Mouse (Mus musculus) megakaryocyte-erythroid progenitor cell, adult 5-6 weeks (primary cell): ENCODE measurements around the gene Zc3h12d. TPM values are rescaled to one million over a fixed set of nuclear protein-coding genes. Genes with fewer than 3 reads are reported as not detected.
A peak's percentile ranks its signal among the peaks of the same experiment; 100 is the strongest.
"Not testable (repeated sequence)": the region's sequence is repeated elsewhere in the genome, so short reads cannot be mapped to it uniquely, and the experiment has no call there.

Experiments used
- ATAC-seq: replicated peaks from 2 replicates; pipeline ENCODE4 v1.8.0; 2016; ENCODE audit warnings: mild to moderate bottlenecking, inconsistent platforms; ENCODE audit not compliant: severe bottlenecking, poor library complexity, low FRiP score, low TSS enrichment
- total RNA-seq, 2 experiments: library from RNA; stranded (forward) in 1 of 2; stranded (reverse) in 1 of 2; fragments of 200-1000, 215-1000 nt in 1 of 2; fragments of >200 nt in 1 of 2; fragmentation: Nextera tagmentation in 1 of 2; gene quantifications; 2 replicates each; pipeline ENCODE4 v1.2.3; 2014 to 2017

Zc3h12d gene
- total RNA-seq, 2 experiments from 2014 or later = not detected

- no peak for ATAC-seq
These were observed 34.7 kb downstream of the Zc3h12d start for GRCm38 (mm10) chr10:7866762-7867665.

DNA sequence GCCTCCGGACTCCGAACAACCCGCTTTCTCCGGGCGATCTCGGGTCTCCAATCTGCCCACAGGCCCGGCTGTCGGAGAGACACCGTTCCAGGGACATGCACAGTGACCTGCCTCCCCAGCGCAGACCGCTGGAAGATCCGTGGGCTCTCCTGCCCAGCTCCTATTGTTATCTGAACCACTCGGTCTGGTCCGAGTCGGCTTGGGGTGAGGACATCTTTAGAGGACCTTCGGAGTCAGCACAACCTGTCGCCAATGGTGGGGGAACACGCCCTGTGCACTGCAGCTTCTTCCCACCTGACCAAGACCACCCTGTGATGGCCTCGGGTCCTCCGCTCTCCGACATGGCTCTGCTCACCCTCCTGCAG is 35.4 kb downstream of the Zc3h12d start:
- no peak for ATAC-seq

DNA sequence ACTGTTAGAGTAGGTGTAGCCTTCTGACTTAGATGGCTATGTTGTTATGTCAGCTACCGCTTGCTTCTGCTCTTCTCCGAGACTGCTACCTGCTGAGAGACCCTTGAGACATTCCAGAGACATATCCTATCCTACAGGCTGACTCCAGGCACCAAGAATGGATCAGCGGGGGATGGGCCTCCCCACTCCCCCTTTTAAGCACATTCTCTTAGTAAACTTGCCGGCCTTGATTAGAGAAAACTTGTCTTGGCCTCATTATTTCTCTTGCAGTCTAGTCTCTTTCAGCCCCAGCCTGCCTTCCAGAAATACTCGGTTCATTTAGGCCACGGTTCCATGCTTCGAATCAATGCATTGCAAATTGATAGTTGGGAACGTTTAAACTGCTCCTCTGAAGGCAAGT is 37.5 kb downstream of the Zc3h12d start:
- no peak for ATAC-seq

DNA sequence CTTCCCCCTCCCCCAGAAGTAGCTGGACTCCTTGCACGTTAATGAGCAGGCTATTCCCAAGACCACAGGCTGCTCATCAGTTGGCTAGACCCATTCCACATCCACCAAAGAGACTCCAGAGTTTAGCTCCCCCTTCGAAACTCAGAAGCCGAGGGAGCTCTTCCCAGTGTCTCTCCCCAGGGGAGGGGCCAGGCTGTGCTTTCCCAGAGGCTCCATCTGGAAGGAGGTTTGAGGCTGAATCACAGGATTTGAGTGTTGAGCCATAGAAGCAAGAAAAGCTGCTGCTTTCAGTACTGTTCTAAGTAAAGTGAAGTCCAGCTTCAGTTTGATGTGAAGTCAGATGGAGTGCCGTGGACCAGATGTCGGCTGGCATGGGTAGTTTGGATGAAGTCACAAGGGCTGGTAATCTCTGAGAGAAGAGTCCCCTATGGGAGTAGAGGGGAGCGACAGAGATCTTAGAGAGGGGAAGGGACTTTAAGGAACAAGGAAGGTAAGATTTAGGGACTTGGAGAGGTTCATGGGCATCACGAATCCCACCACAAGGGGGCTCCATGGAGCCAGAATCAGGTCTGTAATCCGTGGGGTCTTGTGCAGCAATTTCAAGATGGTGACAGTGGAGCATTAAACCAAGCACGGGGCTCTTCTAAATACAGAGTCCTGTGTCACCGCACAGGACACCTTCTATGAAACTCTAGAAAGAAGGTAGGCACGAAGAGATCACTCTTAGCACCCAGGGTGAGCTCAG is 38.5 kb downstream of the Zc3h12d start:
- ATAC-seq = peak; percentile 69

GRCm38 (mm10) chr10:7871381-7872020 is 39.2 kb downstream of the Zc3h12d start:
- ATAC-seq = no peak

- ATAC-seq = no peak
These were observed 41.9 kb downstream of the Zc3h12d start for GRCm38 (mm10) chr10:7874194-7874593.

- ATAC-seq = not testable (repeated sequence)
These were observed 48.0 kb downstream of the Zc3h12d start for GRCm38 (mm10) chr10:7880283-7880682.

DNA sequence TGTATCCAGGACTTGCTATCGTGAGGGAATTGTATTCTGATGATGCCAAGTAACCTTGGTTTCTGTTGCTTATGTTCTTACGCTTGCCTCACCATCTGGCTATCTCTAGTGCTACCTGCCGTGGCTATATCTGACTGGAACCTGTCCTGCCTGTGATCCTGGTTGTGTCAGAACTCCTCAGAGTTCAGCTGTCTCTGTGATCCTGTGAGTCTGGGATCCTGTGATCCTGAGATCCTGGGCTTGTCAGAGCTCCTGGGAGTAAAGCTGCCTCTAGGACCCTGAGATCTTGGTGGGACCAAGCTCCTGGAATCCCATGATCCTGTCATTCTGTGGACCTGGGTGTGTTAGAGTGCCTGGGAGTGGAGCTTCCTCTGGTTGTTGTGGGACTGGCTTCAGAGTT is 49.7 kb downstream of the Zc3h12d start:
- ATAC-seq = no peak

GRCm38 (mm10) chr10:7883524-7883923 is 51.3 kb downstream of the Zc3h12d start:
- ATAC-seq = peak; percentile 82

DNA sequence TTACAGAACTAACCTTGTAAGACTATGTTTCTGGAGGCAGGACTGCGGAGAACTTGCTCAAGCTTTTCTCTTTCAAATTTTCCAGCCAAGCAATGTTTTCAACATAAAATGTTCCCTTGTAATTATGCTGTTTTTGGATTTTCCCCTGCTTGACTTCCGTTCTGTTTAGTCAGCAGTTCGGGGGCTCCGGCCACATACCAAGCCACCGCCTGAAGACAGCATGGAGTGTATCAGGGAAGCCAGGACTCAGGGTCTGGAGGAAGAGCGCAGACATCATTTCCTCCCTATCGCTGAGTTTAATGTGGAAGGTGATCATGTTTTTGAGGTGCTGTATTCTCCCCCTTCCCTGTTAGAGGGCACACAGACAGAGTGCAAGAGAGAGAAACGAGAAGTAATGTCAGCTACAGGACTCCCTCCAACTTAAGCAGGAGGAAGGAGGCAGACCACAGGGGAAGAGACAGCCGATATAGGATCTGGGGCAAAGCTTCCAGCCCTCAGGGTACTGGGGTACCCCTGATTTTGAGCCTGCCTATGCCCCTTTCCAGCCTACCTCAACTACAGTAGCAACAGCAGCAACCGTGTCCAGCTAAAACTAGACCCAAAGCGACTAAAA is 56.1 kb downstream of the Zc3h12d start:
- no peak for ATAC-seq

DNA sequence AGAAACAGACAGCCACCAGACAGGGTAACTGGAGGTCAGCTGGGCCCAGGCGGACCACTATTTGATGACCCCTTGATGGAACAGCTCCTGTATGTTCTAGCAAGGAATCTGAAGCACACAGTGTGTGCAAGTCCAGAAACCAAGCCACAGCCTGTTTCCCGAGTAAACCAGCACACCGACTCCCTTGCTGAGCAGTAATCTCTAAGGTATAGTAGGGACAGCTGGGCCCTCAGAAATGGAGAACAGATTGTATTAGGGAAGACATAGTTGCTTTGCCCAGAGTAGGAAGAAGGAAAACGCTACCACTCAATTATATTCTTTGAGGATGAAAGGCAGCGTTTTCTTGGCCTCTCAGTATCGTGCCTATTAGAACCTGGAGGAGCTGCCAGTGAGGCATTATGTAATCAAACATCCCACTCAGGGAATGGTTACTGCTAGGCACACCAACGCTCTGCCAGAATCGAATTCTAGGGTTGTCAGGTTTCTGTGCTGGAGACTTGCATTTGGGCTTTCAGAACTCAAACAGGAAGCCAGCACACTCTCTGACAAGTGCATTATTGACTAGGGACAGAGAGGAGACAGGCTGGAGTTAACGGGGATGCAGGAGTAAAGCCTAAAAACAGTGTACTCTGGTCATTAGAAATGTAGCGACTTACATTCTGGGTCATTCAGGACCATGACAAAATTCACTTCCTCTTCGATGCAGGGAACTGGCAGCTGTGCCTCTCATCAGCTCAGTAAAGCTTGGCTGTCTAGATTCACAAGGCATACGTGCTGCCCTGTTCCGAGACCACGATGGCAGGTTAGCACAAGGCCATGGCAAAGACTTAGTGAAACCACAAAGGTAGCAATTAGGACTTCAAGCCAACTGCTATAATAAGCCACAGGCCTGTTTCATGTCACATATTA is 68.7 kb downstream of the Zc3h12d start:
- no peak for ATAC-seq

DNA sequence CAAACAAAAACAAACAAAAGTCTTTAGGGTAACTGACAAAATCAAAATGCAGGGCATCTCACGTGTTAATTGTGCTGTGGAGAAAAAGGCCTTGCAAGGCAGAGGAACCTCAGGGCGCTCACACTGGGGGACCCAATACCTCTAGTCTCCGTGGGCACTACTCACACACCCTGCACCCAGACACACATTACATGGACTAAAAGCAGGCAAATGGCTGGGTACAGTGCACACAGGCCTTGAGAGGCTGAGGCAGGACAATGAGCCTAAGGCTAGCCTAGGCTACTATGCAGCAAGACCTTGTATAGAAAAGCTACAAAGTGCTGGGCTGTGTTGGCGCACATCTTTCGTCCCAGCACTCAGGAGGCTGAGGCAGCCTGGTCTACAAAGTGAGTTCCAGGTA is 71.9 kb downstream of the Zc3h12d start:
- ATAC-seq = no peak; the same call in 1 of the 2 replicates

DNA sequence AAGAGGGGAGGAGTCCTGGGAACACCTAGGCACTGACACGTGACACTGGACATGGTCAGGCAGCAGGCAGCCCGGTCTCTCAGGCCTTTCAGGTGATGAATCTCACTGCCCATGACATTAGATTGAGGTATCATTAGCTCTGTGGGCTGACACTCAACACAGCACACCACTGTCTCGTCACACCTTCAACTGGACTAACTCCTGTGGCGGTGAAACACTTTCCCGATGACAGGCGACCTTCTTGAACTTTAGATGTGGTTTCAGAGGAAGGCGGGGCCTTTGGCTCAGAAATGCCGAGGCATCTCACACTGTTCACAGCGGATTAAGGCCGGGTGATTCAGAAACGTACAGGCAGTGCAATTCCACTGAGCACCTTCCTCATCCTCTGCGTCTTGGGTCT is 74.9 kb downstream of the Zc3h12d start:
- ATAC-seq = no peak

GRCm38 (mm10) chr10:7911268-7911667 is 79.0 kb downstream of the Zc3h12d start:
- no peak for ATAC-seq

Other genes with a start within 250 kb of the Zc3h12d start
- 3.2 and 4.0 TPM in 2 replicates for gene Lrp11, start 242.7 kb upstream of the Zc3h12d start, total RNA-seq (2014; fragmentation: Nextera tagmentation)
- 0.61 and 5.2 TPM in 2 replicates for gene Lrp11, start 242.7 kb upstream of the Zc3h12d start, total RNA-seq (2017)
- gene Nup43, start 165.0 kb upstream of the Zc3h12d start, total RNA-seq (2014; fragmentation: Nextera tagmentation) = 53.1 and 54.8 TPM in 2 replicates
- gene Nup43, start 165.0 kb upstream of the Zc3h12d start, total RNA-seq (2017) = 23.9 and 64.8 TPM in 2 replicates
- 75.4 and 83.6 TPM in 2 replicates for gene Pcmt1, start 151.3 kb upstream of the Zc3h12d start, total RNA-seq (2014; fragmentation: Nextera tagmentation)
- gene Pcmt1, start 151.3 kb upstream of the Zc3h12d start, total RNA-seq (2017) = 106 and 110 TPM in 2 replicates
- gene Lats1, start 151.3 kb upstream of the Zc3h12d start, total RNA-seq (2014; fragmentation: Nextera tagmentation) = 18.3 and 21.3 TPM in 2 replicates
- 13.5 and 15.8 TPM in 2 replicates for gene Lats1, start 151.3 kb upstream of the Zc3h12d start, total RNA-seq (2017)
- gene Katna1, start 106.5 kb upstream of the Zc3h12d start, total RNA-seq (2014; fragmentation: Nextera tagmentation) = 39.7 and 87.9 TPM in 2 replicates
- 56.3 and 70.3 TPM in 2 replicates for gene Katna1, start 106.5 kb upstream of the Zc3h12d start, total RNA-seq (2017)
- gene Ginm1, start 39.6 kb upstream of the Zc3h12d start, total RNA-seq (2014; fragmentation: Nextera tagmentation) = 21.5 and 27.4 TPM in 2 replicates
- 48.8 and 57.1 TPM in 2 replicates for gene Ginm1, start 39.6 kb upstream of the Zc3h12d start, total RNA-seq (2017)
- gene Ppil4, start 39.6 kb upstream of the Zc3h12d start, total RNA-seq (2014; fragmentation: Nextera tagmentation) = 34.5 and 36.4 TPM in 2 replicates
- 111 and 112 TPM in 2 replicates for gene Ppil4, start 39.6 kb upstream of the Zc3h12d start, total RNA-seq (2017)
- 61.1 and 115 TPM in 2 replicates for gene Tab2, start 123.8 kb downstream of the Zc3h12d start, total RNA-seq (2014; fragmentation: Nextera tagmentation)
- 53.7 and 59.2 TPM in 2 replicates for gene Tab2, start 123.8 kb downstream of the Zc3h12d start, total RNA-seq (2017)